In the genomic region with DNA sequence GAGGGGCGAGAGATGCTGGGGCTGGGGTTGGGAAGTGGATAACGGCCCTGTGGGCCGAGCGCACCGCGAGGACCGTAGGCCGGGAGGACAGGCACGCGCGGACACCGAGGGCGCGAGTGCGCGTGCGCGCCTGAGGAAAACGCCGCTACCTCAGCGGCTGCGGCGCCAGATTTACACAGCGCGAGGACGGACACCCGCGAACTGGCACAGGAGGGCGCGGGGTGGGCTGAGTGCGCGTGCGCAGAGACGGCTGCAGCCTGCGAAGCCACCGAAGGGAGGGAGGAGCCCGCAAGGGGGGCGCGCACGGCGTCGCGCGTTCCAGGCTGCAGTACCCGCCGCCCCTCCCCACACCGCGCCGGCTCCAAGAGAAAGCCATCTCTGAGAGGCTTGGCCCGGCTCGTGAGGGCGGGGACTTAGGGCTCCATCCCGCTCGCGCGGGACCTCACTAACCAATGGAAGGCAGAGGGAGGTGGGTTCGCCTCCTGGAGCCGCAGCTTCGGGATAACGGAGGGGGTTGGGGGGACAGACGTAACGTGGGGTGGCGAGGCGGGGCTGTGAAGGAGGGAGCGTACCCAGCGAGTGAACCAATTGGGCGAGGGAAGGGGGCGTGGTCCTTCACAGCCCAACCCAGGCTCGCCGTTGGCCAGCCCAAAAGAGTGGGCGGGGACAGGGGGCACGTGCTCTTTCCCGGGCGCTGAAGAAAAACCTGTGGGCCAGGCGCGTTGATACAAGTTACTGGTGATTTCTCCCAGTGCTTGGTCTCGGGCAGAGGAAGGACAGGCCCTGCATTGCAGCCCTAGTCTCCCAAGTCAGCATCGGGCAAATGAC, we compare ENCODE assay signal across 8 mouse cellular contexts. TPM values are rescaled to one million over a fixed set of nuclear protein-coding genes. Genes with fewer than 3 reads are reported as not detected.
DNase-seq lines count a peak whose midpoint lies in the region; ATAC-seq and TF ChIP-seq lines count a peak whose summit lies in the region.

A gene (minus strand): TSS at position 106 of the 828 bp plus-strand sequence.

- peak within 1 kb of the TSS; percentile 100 for H3K27ac ChIP-seq in cortical plate, adult 2 months (ENCODE audit: insufficient read depth, low read length)

- H3K27me3 ChIP-seq in megakaryocyte, embryonic 14.5 days (replicated peaks): peaks cover 3% of the 10 kb centered on the region

- no peak for TF ChIP-seq CTCF in cortical plate, adult 2 months (IDR thresholded peaks at IDR 0.05; ENCODE audit: extremely low read depth, insufficient read depth, low read length)

- H3K4me3 ChIP-seq in cortical plate, adult 2 months (ENCODE audit: insufficient read depth, low read length): peak within 1 kb of the TSS; percentile 96
- H3K4me3 ChIP-seq in megakaryocyte, embryonic 14.5 days (replicated peaks): peak within 1 kb of the TSS; percentile 95

- peak; percentile 99 to 100 for DNase-seq in gastrocnemius, adult 8-10 months (ENCODE audit: low spot score in 2 of 2)
- peak; percentile 90 for DNase-seq in hindlimb bud, embryonic 11.5 days (ENCODE audit: extremely low spot score, low read depth, low spot score)
- peak; percentile 97 to 100 for DNase-seq in left cerebral cortex, adult 8-10 months (ENCODE audit: low spot score in 2 of 2)
- DNase-seq in right cerebral cortex, postnatal 10 days (ENCODE audit: low spot score in 2 of 2): peak; percentile 99 to 100
- peak; percentile 96 for DNase-seq in urinary bladder, postnatal 25 days (ENCODE audit: low spot score)

- peaks cover 11% of the 10 kb centered on the region for H3K4me1 ChIP-seq in cortical plate, adult 2 months (ENCODE audit: control insufficient read depth, insufficient read depth, low read length)
- H3K4me1 ChIP-seq in megakaryocyte, embryonic 14.5 days: peaks cover 72% of the 10 kb centered on the region

- peak; percentile 72 for TF ChIP-seq POLR2A in cortical plate, adult 2 months (IDR thresholded peaks at IDR 0.05; ENCODE audit: extremely low read depth, insufficient read depth, low read length)

- ATAC-seq in activated CD4-positive, CD25-positive, alpha-beta regulatory T cell, adult 4 months: peak; percentile 80

- peaks cover 2% of the 10 kb centered on the region for H3K36me3 ChIP-seq in megakaryocyte, embryonic 14.5 days (replicated peaks; ENCODE audit: low read length)

- peaks cover 2% of the 10 kb centered on the region for H3K9me3 ChIP-seq in megakaryocyte, embryonic 14.5 days

RNA-seq across cellular contexts. Expression of the gene that starts here (rescaled TPM):
- polyA plus RNA-seq in activated CD4-positive, CD25-positive, alpha-beta regulatory T cell, adult 4 months (2017; shearing (Covaris generic)): 1 to 10 TPM; 2.1 to 2.2 TPM
- polyA plus RNA-seq in cortical plate, adult 2 months (2012; rRNA removed): 56.9 and 58.3 TPM in 2 replicates
- 10 to 100 TPM; 18.1 to 27.8 (median 23.0) TPM for total RNA-seq in gastrocnemius, adult 8-10 months (2022)
- total RNA-seq in left cerebral cortex, adult 8-10 months (2022): 100 to 1,000 TPM; 121 to 138 (median 127) TPM
- polyA plus RNA-seq in megakaryocyte, embryonic 14.5 days (2012; ENCODE audit: insufficient read depth, low replicate concordance): 2.7 TPM in 2 replicates

Comparison
In these comparisons a context has a peak if more than half of its experiments do, and no peak if none do; other contexts are left out.
1. Peak in every context shown above with its lines: DNase-seq, ATAC-seq, H3K4me3 ChIP-seq and H3K27ac ChIP-seq.
2. RNA of the gene that starts here (total RNA-seq): 121 to 138 TPM in left cerebral cortex, adult 8-10 months; 18.1 to 27.8 TPM in gastrocnemius, adult 8-10 months; every median in the first group is over 4 times any median in the second.
3. RNA of the gene that starts here (polyA plus RNA-seq): 56.9 to 58.3 TPM in cortical plate, adult 2 months; 2.7 TPM in megakaryocyte, embryonic 14.5 days and 2.1 to 2.2 TPM in activated CD4-positive, CD25-positive, alpha-beta regulatory T cell, adult 4 months; every median in the first group is over 10 times any median in the second.